Mouse (Mus musculus): Measurements from ENCODE around the gene AC109138.7. TPM values are rescaled to one million over a fixed set of nuclear protein-coding genes. Genes with fewer than 3 reads are reported as not detected.

Gene AC109138.7
- not detected in 2 replicates for polyA plus RNA-seq (2015; fragmentation: Nextera tagmentation; extraction: Ambion mirVana)

GRCm38 (mm10) chr19:4214071-4214770 is at the start of gene AC109138.7, which contains the start of gene Clcf1:
TSS of gene AC109138.7 (plus strand) at chr19:4214357.
TSS of gene Clcf1 (plus strand) at chr19:4214238.

GRCm38 (mm10) chr19:4175368-4175947 is 38.7 kb upstream of the AC109138.7 start, which contains the start of gene Carns1:
TSS of gene Carns1 (minus strand) at chr19:4175479.

GRCm38 (mm10) chr19:4190831-4191334 is 23.3 kb upstream of the AC109138.7 start, which contains the start of gene Tbc1d10c:
TSS of gene Tbc1d10c (minus strand) at chr19:4191284.

GRCm38 (mm10) chr19:4191528-4192250 is 22.5 kb upstream of the AC109138.7 start, which contains the start of gene Ppp1ca:
TSS of gene Ppp1ca (plus strand) at chr19:4192065.

GRCm38 (mm10) chr19:4201291-4201909 is 12.8 kb upstream of the AC109138.7 start, which contains the start of gene Rad9a:
TSS of gene Rad9a (minus strand) at chr19:4201662.

GRCm38 (mm10) chr19:4231253-4232185 is 17.4 kb downstream of the AC109138.7 start, which contains the start of gene Pold4:
TSS of gene Pold4 (plus strand) at chr19:4231899.

GRCm38 (mm10) chr19:4268566-4269361 is 54.6 kb downstream of the AC109138.7 start, which contains the start of gene Ssh3:
TSS of gene Ssh3 (minus strand) at chr19:4269180.

Small RNA genes within 50 kb of the gene (microRNA-seq; reads per million reads assigned to microRNA genes)
- 0 reads per million in 2 experiments for gene Gm26115
- 0.10 to 0.42 reads per million in 2 experiments for gene Mir6985

Other genes starting within 250 kb of the AC109138.7 start
- 1.0 and 9.9 TPM in 2 replicates for gene Aldh3b2, start 242.0 kb upstream of the AC109138.7 start, polyA plus RNA-seq (2015; fragmentation: Nextera tagmentation; extraction: Ambion mirVana)
- gene Acy3, start 227.8 kb upstream of the AC109138.7 start, polyA plus RNA-seq (2015; fragmentation: Nextera tagmentation; extraction: Ambion mirVana) = 10.8 and 13.3 TPM in 2 replicates
- not detected in 2 replicates for gene Tbx10, start 221.6 kb upstream of the AC109138.7 start, polyA plus RNA-seq (2015; fragmentation: Nextera tagmentation; extraction: Ambion mirVana)
- 39.5 and 49.5 TPM in 2 replicates for gene Nudt8, start 213.8 kb upstream of the AC109138.7 start, polyA plus RNA-seq (2015; fragmentation: Nextera tagmentation; extraction: Ambion mirVana)
- 0.94 and 1.1 TPM in 2 replicates for gene Gm49405, start 213.7 kb upstream of the AC109138.7 start, polyA plus RNA-seq (2015; fragmentation: Nextera tagmentation; extraction: Ambion mirVana)
- 1.6 and 2.5 TPM in 2 replicates for gene Doc2g, start 211.0 kb upstream of the AC109138.7 start, polyA plus RNA-seq (2015; fragmentation: Nextera tagmentation; extraction: Ambion mirVana)
- gene Ndufv1, start 201.6 kb upstream of the AC109138.7 start, polyA plus RNA-seq (2015; fragmentation: Nextera tagmentation; extraction: Ambion mirVana) = 413 and 450 TPM in 2 replicates
- 271 and 284 TPM in 2 replicates for gene Gstp1, start 176.4 kb upstream of the AC109138.7 start, polyA plus RNA-seq (2015; fragmentation: Nextera tagmentation; extraction: Ambion mirVana)
- 11.0 and 11.1 TPM in 2 replicates for gene Gstp2, start 168.3 kb upstream of the AC109138.7 start, polyA plus RNA-seq (2015; fragmentation: Nextera tagmentation; extraction: Ambion mirVana)
- 0.21 TPM in 1 of 2 replicates, not detected in the other for gene Gstp3, start 154.8 kb upstream of the AC109138.7 start, polyA plus RNA-seq (2015; fragmentation: Nextera tagmentation; extraction: Ambion mirVana)
- 1.3 and 1.5 TPM in 2 replicates for gene Cabp2, start 132.8 kb upstream of the AC109138.7 start, polyA plus RNA-seq (2015; fragmentation: Nextera tagmentation; extraction: Ambion mirVana)
- 38.7 and 45.9 TPM in 2 replicates for gene Cdk2ap2, start 117.2 kb upstream of the AC109138.7 start, polyA plus RNA-seq (2015; fragmentation: Nextera tagmentation; extraction: Ambion mirVana)
- 3.8 and 5.2 TPM in 2 replicates for gene Pitpnm1, start 114.4 kb upstream of the AC109138.7 start, polyA plus RNA-seq (2015; fragmentation: Nextera tagmentation; extraction: Ambion mirVana)
- gene Aip, start 88.5 kb upstream of the AC109138.7 start, polyA plus RNA-seq (2015; fragmentation: Nextera tagmentation; extraction: Ambion mirVana) = 56.7 and 57.8 TPM in 2 replicates
- not detected in 2 replicates for gene Gpr152, start 74.6 kb upstream of the AC109138.7 start, polyA plus RNA-seq (2015; fragmentation: Nextera tagmentation; extraction: Ambion mirVana)
- gene Cabp4, start 70.3 kb upstream of the AC109138.7 start, polyA plus RNA-seq (2015; fragmentation: Nextera tagmentation; extraction: Ambion mirVana) = 0.14 and 1.5 TPM in 2 replicates
- gene Coro1b, start 65.7 kb upstream of the AC109138.7 start, polyA plus RNA-seq (2015; fragmentation: Nextera tagmentation; extraction: Ambion mirVana) = 67.6 and 99.9 TPM in 2 replicates
- 2.1 and 2.3 TPM in 2 replicates for gene Ptprcap, start 60.8 kb upstream of the AC109138.7 start, polyA plus RNA-seq (2015; fragmentation: Nextera tagmentation; extraction: Ambion mirVana)
- 42.6 and 42.9 TPM in 2 replicates for gene Rps6kb2, start 51.0 kb upstream of the AC109138.7 start, polyA plus RNA-seq (2015; fragmentation: Nextera tagmentation; extraction: Ambion mirVana)
- gene Carns1, start 38.9 kb upstream of the AC109138.7 start, polyA plus RNA-seq (2015; fragmentation: Nextera tagmentation; extraction: Ambion mirVana) = 16.9 and 20.7 TPM in 2 replicates
- gene Tbc1d10c, start 23.1 kb upstream of the AC109138.7 start, polyA plus RNA-seq (2015; fragmentation: Nextera tagmentation; extraction: Ambion mirVana) = 5.1 and 6.7 TPM in 2 replicates
- 660 and 721 TPM in 2 replicates for gene Ppp1ca, start 22.3 kb upstream of the AC109138.7 start, polyA plus RNA-seq (2015; fragmentation: Nextera tagmentation; extraction: Ambion mirVana)
- gene Rad9a, start 12.7 kb upstream of the AC109138.7 start, polyA plus RNA-seq (2015; fragmentation: Nextera tagmentation; extraction: Ambion mirVana) = 10.2 and 10.8 TPM in 2 replicates
- gene Clcf1, start 119 bp upstream of the AC109138.7 start, polyA plus RNA-seq (2015; fragmentation: Nextera tagmentation; extraction: Ambion mirVana) = 0.51 and 0.85 TPM in 2 replicates
- 35.0 and 37.0 TPM in 2 replicates for gene Pold4, start 17.5 kb downstream of the AC109138.7 start, polyA plus RNA-seq (2015; fragmentation: Nextera tagmentation; extraction: Ambion mirVana)
- gene Ssh3, start 54.8 kb downstream of the AC109138.7 start, polyA plus RNA-seq (2015; fragmentation: Nextera tagmentation; extraction: Ambion mirVana) = 1.6 and 3.1 TPM in 2 replicates
- gene Ankrd13d, start 68.8 kb downstream of the AC109138.7 start, polyA plus RNA-seq (2015; fragmentation: Nextera tagmentation; extraction: Ambion mirVana) = 0.84 and 0.95 TPM in 2 replicates
- gene Grk2, start 91.9 kb downstream of the AC109138.7 start, polyA plus RNA-seq (2015; fragmentation: Nextera tagmentation; extraction: Ambion mirVana) = 6.6 and 7.6 TPM in 2 replicates
- gene Kdm2a, start 183.9 kb downstream of the AC109138.7 start, polyA plus RNA-seq (2015; fragmentation: Nextera tagmentation; extraction: Ambion mirVana) = 16.5 and 17.4 TPM in 2 replicates
- gene Rhod, start 225.1 kb downstream of the AC109138.7 start, polyA plus RNA-seq (2015; fragmentation: Nextera tagmentation; extraction: Ambion mirVana) = 7.7 and 8.7 TPM in 2 replicates